Mouse (Mus musculus): ENCODE measurements at regions not wholly inside any gene's neighbourhood (a gene's known extent, or its start where the extent isn't known, plus 50 kb on each side); places are given as distances from the start of the nearest gene placed in this dataset.

GRCm38 (mm10) chr3:156406136-156406535 is 155.5 kb upstream of the Negr1 start:
- Histone ChIP-seq H3K9me3 (no peaks in the 10 kb centered on the region), H3K36me3 (no peaks in the 10 kb centered on the region), H3K4me2 (replicated peaks) (no peak overlapping the region), H3K4me3 (no peak overlapping the region), H3K27me3 (replicated peaks) (no peaks in the 10 kb centered on the region), H3K9ac (no peak overlapping the region), H3K4me1 (no peaks in the 10 kb centered on the region), H3K27ac (no peak overlapping the region)
- ATAC-seq (ENCODE audit: low FRiP score, low read depth), result no peak
- WGBS, result 85% methylated on average over 3 of the region's 3 CpGs

- Histone ChIP-seq H3K9me3 (no peaks in the 10 kb centered on the region), H3K27me3 (replicated peaks) (no peaks in the 10 kb centered on the region), H3K9ac (no peak overlapping the region), H3K4me2 (replicated peaks) (no peak overlapping the region), H3K27ac (no peak overlapping the region), H3K36me3 (no peaks in the 10 kb centered on the region), H3K4me3 (no peak overlapping the region), H3K4me1 (no peaks in the 10 kb centered on the region)
- ATAC-seq (ENCODE audit: low FRiP score, low read depth), result no peak
- WGBS, result 90% methylated on average over 2 of the region's 2 CpGs
Observed at GRCm38 (mm10) chr3:156407112-156407511, 154.5 kb upstream of the Negr1 start.

GRCm38 (mm10) chr3:156410126-156410525 is 151.5 kb upstream of the Negr1 start:
- no peaks in the 10 kb centered on the region for H3K36me3 ChIP-seq
- H3K27me3 ChIP-seq (replicated peaks), result no peaks in the 10 kb centered on the region
- H3K9me3 ChIP-seq, result no peaks in the 10 kb centered on the region
- no peaks in the 10 kb centered on the region for H3K4me1 ChIP-seq
- no peak overlapping the region for H3K4me2 ChIP-seq (replicated peaks)
- no peak overlapping the region for H3K4me3 ChIP-seq
- no peak overlapping the region for H3K9ac ChIP-seq
- H3K27ac ChIP-seq, result no peak overlapping the region
- WGBS, result 69% methylated on average over 1 of the region's 1 CpGs
- no peak for ATAC-seq (ENCODE audit: low FRiP score, low read depth)

GRCm38 (mm10) chr3:156412757-156413156 is 148.8 kb upstream of the Negr1 start:
- Histone ChIP-seq H3K36me3 (no peaks in the 10 kb centered on the region), H3K4me2 (replicated peaks) (no peak overlapping the region), H3K27me3 (replicated peaks) (no peaks in the 10 kb centered on the region), H3K9me3 (no peaks in the 10 kb centered on the region), H3K9ac (no peak overlapping the region), H3K27ac (no peak overlapping the region), H3K4me1 (no peaks in the 10 kb centered on the region), H3K4me3 (no peak overlapping the region)
- ATAC-seq (ENCODE audit: low FRiP score, low read depth), result no peak
- 90% methylated on average over 3 of the region's 3 CpGs for WGBS

GRCm38 (mm10) chr3:156414431-156415427 is 146.9 kb upstream of the Negr1 start:
- H3K36me3 ChIP-seq, result no peaks in the 10 kb centered on the region
- no peaks in the 10 kb centered on the region for H3K4me1 ChIP-seq
- no peak for ATAC-seq (ENCODE audit: low FRiP score, low read depth)
- WGBS, result 90% methylated on average over 13 of the region's 13 CpGs
- no peak overlapping the region for H3K4me2 ChIP-seq (replicated peaks)
- no peak overlapping the region for H3K27ac ChIP-seq
- H3K4me3 ChIP-seq, result no peak overlapping the region
- no peaks in the 10 kb centered on the region for H3K9me3 ChIP-seq
- H3K9ac ChIP-seq, result no peak overlapping the region
- H3K27me3 ChIP-seq (replicated peaks), result no peaks in the 10 kb centered on the region

- no peaks in the 10 kb centered on the region for H3K9me3 ChIP-seq
Observed at GRCm38 (mm10) chr3:156418124-156418523, 143.5 kb upstream of the Negr1 start.

GRCm38 (mm10) chr3:156423100-156423499 is 138.5 kb upstream of the Negr1 start:
- no peak overlapping the region for H3K27ac ChIP-seq
- 75% methylated on average over 3 of the region's 3 CpGs for WGBS

More at GRCm38 (mm10) chr3:156418124-156418523, 143.5 kb upstream of the Negr1 start:
- Histone ChIP-seq H3K4me2 (replicated peaks) (no peak overlapping the region), H3K9ac (no peak overlapping the region), H3K4me3 (no peak overlapping the region), H3K27me3 (replicated peaks) (no peaks in the 10 kb centered on the region), H3K36me3 (no peaks in the 10 kb centered on the region), H3K27ac (no peak overlapping the region), H3K4me1 (no peaks in the 10 kb centered on the region)
- no peak for ATAC-seq (ENCODE audit: low FRiP score, low read depth)

GRCm38 (mm10) chr3:156455042-156455441 is 106.6 kb upstream of the Negr1 start:
- Histone ChIP-seq H3K4me1 (no peaks in the 10 kb centered on the region), H3K9ac (no peak overlapping the region), H3K4me3 (no peak overlapping the region), H3K27me3 (replicated peaks) (no peaks in the 10 kb centered on the region), H3K4me2 (replicated peaks) (no peak overlapping the region), H3K27ac (no peak overlapping the region), H3K36me3 (no peaks in the 10 kb centered on the region), H3K9me3 (no peaks in the 10 kb centered on the region)
- no peak for ATAC-seq (ENCODE audit: low FRiP score, low read depth)
- WGBS, result 58% methylated on average over 4 of the region's 4 CpGs

More at GRCm38 (mm10) chr3:156423100-156423499, 138.5 kb upstream of the Negr1 start:
- no peak for ATAC-seq (ENCODE audit: low FRiP score, low read depth)
- Histone ChIP-seq H3K36me3 (no peaks in the 10 kb centered on the region), H3K4me2 (replicated peaks) (no peak overlapping the region), H3K27me3 (replicated peaks) (no peaks in the 10 kb centered on the region), H3K9ac (no peak overlapping the region), H3K4me1 (no peaks in the 10 kb centered on the region), H3K9me3 (no peaks in the 10 kb centered on the region), H3K4me3 (no peak overlapping the region)

- H3K9me3 ChIP-seq, result no peaks in the 10 kb centered on the region
- no peak overlapping the region for H3K9ac ChIP-seq
- H3K27me3 ChIP-seq (replicated peaks), result no peaks in the 10 kb centered on the region
- no peak overlapping the region for H3K27ac ChIP-seq
- WGBS, result 80% methylated on average over 2 of the region's 2 CpGs
- no peak overlapping the region for H3K4me3 ChIP-seq
- H3K4me2 ChIP-seq (replicated peaks), result no peak overlapping the region
- H3K4me1 ChIP-seq, result no peaks in the 10 kb centered on the region
- no peak for ATAC-seq (ENCODE audit: low FRiP score, low read depth)
- no peaks in the 10 kb centered on the region for H3K36me3 ChIP-seq
Observed at GRCm38 (mm10) chr3:156463299-156463698, 98.3 kb upstream of the Negr1 start.

GRCm38 (mm10) chr3:156465601-156466000 is 96.0 kb upstream of the Negr1 start:
- Histone ChIP-seq H3K4me2 (replicated peaks) (no peak overlapping the region), H3K27me3 (replicated peaks) (no peaks in the 10 kb centered on the region), H3K27ac (no peak overlapping the region), H3K4me1 (no peaks in the 10 kb centered on the region), H3K9ac (no peak overlapping the region), H3K4me3 (no peak overlapping the region), H3K36me3 (no peaks in the 10 kb centered on the region), H3K9me3 (no peaks in the 10 kb centered on the region)
- ATAC-seq (ENCODE audit: low FRiP score, low read depth), result no peak
- WGBS, result 87% methylated on average over 5 of the region's 5 CpGs

GRCm38 (mm10) chr3:156472665-156473064 is 88.9 kb upstream of the Negr1 start:
- Histone ChIP-seq H3K27ac (no peak overlapping the region), H3K9ac (no peak overlapping the region), H3K9me3 (no peaks in the 10 kb centered on the region), H3K4me1 (no peaks in the 10 kb centered on the region), H3K4me2 (replicated peaks) (no peak overlapping the region), H3K36me3 (no peaks in the 10 kb centered on the region), H3K4me3 (no peak overlapping the region), H3K27me3 (replicated peaks) (no peaks in the 10 kb centered on the region)
- no peak for ATAC-seq (ENCODE audit: low FRiP score, low read depth)
- WGBS, result 84% methylated on average over 4 of the region's 4 CpGs
